Mouse (Mus musculus): ENCODE data around the gene Rab4a.
"Not testable (repeated sequence)": the region's sequence is repeated elsewhere in the genome, so short reads cannot be mapped to it uniquely, and the experiment has no call there.

Rab4a gene

DNA sequence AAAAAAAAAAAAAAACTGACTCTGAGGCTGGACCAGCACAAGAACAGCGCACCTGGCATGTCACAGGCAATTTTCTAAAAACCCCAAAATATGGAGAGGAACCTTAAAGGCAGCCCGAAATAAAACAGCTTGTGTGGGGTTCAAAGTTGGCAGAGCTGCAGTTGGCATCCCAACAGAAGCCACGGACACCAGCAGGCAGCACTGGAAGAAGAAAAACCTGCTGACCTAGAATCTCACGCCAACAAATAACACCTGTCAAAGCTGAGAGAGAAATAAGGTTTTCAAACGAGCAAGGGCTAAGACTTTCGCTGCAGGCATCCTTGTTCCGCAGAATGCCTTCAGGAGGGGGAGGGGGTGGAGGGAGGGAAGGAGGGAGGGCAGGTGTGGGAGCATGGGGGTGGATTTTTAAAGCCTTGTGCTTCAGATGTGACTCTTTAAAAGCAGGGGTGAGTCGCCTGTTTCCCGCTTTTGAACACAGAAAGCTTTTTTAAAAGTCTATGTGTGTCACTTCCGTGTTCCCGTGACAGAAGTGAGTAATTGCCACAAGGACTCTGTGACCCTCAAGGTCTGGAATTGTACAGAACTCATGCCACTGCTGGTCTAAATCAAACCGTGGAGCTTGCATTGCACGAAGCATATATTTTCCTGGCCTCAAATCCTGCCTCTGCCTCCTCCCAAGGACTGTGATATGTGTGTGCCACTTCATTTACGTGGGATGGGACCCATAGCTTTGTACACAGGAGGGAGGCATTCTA lies 17.2 kb upstream of the Rab4a start:
- DNase-seq (ENCODE audit: low spot score), result no peak

DNA sequence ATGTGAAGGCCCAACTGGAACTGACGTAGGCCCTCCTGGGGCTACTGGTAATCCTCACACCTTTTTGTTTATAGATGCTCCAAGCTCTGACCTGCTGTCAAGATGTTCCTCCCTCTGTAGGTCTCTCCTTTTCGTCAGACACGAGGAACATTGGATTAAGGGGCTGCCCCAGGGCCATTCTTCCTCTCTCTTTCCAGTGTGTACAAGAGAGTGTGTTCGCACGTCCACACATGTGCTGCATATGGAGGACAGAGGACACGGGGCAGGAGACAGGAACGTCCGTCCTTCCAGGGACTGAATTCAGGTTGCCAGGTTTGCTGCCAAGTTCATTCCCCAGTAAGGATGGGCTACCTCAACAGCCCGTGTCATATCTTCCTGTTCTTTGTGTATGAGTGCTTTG lies 16.3 kb upstream of the Rab4a start:
- no peak for DNase-seq (ENCODE audit: low spot score)

DNA sequence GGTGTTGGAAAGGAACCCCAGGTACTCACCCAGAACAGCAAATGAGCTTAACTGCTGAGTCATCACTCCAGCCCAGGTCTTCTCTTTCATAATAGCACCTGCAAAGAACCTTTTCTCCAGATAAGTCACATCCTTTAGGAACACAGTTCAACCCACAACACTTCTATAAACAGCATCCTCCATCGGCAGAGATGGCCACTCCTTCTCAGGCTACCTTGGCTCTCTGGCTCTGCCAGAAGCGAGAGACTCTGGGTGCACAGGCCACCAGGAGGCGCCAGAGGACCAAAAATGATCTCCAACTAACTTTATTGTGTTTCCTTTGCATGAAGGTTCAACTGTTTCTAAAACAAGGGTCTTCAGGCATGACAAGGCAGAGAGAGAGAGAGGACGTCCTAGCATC lies 15.8 kb upstream of the Rab4a start:
- DNase-seq (ENCODE audit: low spot score), result peak; percentile 96

DNA sequence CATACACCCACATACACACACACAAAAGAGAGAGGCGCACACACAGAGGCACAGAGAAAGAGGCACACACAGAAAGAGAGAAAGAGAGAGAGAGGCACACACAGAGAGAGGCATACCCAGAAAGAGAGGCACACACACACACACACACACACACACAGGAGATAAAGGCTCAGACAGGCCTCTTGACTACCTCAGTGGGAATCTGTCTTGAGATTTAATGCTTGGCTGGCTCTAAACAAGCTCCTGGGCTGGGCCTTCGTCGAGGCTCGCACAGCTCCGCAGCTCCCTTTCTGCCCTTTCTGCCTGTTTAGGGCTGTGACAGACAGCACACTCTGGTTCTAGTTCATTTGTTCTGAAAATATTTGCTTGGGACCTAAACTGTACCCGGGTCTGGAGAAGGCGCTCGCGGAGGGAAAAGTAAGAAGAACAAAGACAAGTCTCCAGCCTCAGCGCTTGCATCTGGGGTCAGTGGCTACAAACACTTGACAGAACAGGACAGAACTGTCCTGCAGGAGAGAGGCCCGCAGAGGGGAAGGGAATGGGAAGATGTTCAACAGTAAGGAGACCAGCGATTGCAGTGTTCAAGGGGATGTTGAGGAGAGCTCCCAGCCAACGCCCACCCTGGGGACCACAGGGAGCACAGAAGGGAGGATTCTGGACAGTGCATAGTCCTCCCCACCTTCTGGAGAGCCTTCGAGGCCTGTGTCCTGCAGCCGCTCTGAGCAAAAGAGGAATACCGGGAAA lies 14.5 kb upstream of the Rab4a start:
- DNase-seq (ENCODE audit: low spot score), result no peak

DNA sequence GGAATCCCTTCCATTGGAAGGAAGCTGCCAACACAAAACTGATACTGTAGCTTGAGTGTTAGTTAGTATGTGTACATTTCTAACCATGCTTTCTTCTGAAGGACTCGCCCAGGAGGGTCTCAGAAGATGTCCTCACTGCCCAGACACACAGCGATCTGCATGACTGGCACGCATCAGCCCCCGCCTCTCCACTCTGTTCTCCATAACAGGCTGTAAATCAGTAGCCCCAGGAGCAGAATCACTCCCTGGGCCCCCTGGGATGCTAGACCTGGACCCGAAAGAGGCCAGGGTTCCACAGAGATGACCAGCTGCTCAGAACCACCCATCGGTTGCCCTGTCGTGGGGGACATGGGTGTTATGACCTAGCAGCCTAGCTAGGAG lies 13.9 kb upstream of the Rab4a start:
- DNase-seq (ENCODE audit: low spot score), result no peak

DNA sequence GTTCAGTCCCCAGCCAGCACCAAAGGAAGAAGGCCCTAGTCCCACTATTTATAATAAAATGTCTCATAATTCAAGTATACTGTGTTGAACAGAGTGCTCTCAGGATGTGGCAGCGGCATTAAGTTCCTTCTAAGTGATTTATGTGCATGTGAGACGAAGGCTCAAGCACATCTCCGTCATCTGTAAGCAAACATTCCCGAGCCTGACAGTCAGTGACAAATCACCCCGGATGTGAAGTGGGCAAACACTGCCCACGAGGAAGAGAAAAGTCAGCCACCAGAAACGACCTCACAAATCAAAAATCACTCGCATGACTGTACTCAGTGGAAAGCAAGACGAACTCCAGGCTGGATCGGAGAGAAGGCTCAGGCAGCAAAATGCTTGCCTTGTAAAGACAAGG lies 11.9 kb upstream of the Rab4a start:
- no peak for DNase-seq (ENCODE audit: low spot score)

DNA sequence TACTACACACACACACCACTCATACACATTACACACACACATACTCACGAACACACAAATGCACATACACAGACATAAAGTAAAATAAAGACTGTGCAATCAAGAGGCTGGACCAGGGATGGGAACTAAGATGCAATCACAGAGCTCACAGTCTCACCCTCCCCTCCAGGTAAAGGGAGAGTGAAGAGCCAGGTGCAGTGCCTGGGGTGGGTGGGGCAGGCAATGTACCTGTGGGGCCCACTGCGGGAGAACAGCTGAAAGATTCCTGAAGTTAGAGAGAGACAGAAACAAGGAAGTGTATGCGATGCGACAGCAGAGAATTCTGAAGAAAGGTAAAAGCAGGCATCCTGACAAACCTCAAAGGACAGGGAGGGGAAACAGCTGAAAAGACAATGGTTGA lies 11.0 kb upstream of the Rab4a start:
- no peak for DNase-seq (ENCODE audit: low spot score)

DNA sequence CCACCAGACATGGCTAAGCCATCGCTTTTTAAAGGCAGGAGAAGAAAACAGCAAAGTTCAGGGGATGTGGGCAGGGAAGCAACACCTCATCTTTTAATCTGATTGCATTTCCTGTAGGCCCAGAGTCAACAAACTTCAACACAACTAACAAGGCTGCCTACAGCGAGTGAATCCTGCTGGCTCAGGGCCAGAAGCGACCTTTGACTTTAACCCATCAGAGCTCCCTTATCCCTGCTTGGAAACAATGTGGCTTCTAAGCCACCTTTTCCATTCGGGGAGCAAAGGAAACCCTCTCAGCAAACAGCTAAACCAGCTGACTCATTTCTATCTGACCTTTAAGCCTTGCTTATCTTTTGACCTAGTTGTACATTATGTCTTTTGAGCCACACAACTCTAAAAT lies 9.0 kb upstream of the Rab4a start:
- DNase-seq (ENCODE audit: low spot score), result peak; percentile 76

DNA sequence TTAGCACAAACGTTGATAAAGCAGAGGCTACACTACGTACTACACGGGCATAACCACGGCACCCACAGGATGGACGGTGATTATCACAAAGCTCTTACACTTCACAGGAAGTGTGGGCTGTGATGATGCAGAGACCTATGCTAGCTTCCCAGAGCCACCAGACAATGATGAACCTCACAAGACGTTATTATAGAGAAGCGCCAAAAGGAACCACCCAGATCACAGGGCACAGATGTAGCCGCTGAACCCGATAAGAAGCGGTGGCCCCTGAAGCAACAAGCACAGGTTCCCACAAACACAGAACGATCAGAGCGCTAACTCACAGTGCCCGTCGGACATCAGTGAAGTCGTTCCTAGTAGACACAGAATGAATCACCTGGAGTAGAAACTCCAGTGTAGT lies 7.9 kb upstream of the Rab4a start:
- DNase-seq (ENCODE audit: low spot score), result no peak

DNA sequence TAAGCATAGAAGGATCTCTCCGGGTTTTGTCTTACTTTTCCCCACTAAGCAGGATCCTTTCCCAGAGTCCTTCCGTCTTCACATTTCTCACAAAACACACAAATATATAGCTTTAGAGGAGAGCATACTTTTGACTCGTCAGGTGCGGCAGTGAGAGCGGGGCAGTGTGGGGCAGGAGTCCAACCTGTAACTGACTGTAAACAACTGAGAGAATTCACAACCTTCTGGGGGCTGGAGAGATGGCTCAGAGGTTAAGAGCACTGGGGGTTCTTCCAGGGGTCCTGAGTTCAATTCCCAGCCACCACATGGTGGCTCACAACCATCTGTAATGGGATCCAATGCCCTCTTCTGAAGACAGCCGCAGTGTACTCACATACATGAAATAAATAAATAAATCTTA lies 6.4 kb upstream of the Rab4a start:
- no peak for DNase-seq (ENCODE audit: low spot score)

DNA sequence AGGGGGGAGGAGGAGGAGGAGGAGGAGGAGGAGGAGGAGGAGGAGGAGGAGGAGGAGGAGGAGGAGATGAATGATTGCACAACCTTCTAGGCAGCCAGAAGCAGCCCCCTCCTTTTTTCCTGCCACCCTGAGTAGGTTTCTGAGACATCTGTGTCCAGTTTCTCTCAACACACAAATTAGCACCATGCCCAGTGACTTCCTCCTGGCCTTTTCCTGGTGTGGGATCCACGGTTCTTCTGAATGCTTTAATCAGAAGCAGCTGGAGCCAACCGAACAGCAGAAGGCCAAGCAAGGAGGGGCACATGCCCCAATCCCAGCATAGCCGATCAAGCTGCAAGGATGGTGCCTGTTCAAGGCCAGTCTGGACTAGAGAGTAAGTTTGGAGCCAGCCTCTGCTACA lies 5.9 kb upstream of the Rab4a start:
- DNase-seq (ENCODE audit: low spot score), result no peak

DNA sequence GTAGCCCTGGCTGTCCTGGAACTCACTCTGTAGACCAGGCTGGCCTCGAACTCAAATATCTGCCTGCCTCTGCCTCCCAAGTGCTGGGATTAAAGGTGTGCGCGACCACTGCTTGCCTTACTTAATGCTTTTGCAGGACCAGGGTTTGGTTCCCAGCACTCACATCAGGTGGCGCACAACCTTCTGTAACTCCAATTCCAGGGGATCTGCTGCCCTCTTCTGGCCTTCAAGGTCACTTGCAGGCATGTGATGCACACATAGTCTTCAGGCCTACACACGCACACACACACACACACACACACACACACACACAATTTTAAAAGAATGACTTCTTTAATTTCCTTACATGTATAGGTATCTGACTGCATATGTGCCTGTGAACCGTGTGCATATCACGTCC lies 4.9 kb upstream of the Rab4a start:
- DNase-seq (ENCODE audit: low spot score), result no peak

DNA sequence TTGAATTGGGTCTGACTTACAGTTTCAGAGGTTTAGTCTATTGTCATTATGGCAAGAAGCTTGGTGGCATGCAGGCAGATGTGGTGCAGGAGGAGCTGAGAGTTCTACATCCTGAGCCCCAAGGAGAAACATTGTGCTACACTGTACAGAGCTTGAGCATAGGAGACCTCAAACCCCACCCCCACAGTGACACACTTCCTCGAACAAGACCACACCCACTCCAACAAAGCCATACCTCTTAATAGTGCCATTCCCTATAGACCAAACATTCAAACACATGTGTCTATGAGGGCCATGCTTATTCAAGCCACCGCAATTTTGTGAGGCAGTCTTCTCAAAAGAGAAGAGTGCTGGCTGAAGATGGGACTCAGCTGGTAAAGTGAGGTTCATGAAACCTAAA lies 4.2 kb upstream of the Rab4a start:
- no peak for DNase-seq (ENCODE audit: low spot score)

DNA sequence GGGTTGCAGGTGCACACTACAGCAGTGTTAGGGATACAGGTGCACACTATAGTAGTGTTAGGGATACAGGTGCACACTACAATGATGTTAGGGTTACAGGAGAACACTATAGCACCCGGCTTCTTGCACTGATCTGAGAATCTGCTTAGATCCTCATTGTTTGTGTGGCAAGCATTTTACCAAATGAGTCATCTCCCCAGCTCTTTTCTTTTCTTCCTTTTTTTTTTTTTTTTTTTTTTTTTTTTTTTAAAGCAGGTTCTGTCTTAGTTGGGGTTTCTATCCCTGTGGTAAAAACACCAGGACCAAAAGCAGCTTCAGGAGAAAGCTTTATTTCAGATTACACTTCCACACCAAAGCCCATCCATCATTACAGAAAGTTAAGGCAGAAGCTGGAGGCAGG lies 2.1 kb upstream of the Rab4a start:
- DNase-seq (ENCODE audit: low spot score), result no peak

DNA sequence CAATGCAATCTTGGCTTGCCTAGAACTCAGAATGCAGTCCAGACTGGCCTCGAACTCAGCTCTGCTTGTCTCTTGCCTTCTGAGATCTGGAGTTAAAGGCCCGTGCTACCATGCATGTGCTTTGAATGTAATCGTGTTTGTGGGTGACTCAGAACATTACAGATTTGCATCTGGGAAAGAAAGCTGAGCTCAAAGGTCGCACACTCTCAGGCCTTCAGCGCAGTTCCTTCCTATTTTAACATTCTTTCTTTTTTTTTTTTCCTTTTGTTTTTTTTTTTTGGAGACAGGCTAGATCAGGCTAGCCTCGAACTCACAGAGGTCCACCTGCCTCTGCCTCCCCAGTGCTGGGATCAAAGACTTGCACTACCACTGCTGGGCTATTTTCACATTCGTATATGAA lies 1.2 kb upstream of the Rab4a start:
- no peak for DNase-seq (ENCODE audit: low spot score)

DNA sequence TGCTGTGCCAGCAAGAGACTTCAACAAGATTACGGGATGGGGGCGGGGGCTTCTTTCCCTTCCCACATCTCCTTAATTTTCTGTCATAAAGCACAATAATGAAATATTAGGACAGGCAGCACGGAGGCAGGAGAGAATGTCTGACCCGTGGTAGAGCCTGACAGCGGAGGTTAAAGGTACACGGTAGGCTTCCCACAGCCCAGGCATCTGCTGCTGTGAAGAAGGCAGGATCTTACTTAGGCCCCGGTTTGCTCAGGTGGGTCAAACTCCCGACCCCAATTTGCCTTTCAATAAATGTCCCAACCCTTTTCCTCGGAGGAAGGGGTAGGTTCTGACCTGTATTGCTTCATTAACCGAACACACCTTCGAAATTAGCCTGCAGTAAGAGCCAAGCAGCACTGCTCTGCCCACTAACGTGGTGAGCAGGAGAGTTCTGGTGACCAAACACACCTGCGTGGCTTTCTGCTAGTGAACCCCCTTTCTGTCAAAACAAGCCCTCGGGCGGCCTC lies 522 bp upstream of the Rab4a start:
- DNase-seq (ENCODE audit: low spot score), result no peak

DNA sequence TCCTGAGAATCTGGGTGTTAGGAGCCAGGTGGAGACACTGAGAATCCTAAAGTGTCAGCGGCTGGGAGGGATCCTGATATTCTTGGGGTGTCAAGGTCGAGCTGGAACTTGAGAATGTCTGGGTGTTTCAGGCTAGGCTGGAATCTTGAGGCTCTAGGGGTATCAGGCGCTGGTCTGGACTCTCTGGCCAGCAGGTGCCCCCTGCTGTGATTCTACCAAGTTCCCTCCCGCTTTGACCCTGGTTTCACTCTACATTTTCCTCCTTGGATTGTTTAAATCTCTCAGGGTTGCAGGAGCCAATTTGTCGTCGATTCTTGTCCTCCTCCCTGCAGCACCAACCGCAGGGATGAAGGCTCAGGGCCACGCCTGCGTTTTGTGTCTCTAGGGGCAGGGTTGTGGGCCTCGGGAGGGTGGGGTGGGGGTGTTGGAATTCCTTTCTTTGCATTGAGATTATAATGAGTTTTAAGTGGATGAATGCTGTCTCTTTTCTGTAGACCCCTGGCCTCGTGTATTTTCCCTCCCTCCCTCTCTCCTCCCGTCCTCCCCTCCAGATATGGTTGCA lies 670 bp downstream of the Rab4a start:
- DNase-seq (ENCODE audit: low spot score), result no peak

DNA sequence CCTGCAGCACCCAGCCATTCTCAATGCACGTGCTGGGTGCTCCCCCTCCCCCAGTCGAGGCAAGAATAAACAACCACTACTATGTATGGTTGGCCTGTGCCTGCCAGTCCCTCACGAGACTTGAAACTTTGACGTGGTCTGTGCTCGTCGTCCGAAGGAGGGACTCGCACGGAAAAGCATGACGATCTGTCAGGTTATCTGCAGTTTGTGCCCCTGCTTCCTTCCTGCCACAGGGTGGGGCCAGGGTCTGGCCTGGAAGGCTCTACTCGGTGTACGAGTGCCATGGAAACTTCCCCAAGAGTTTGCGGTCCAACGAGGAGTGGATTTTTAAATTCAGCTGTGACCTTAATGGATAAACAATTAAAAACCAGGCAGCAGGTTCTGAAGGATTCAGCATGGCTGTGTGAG lies 1.2 kb downstream of the Rab4a start:
- DNase-seq (ENCODE audit: low spot score), result peak; percentile 57

DNA sequence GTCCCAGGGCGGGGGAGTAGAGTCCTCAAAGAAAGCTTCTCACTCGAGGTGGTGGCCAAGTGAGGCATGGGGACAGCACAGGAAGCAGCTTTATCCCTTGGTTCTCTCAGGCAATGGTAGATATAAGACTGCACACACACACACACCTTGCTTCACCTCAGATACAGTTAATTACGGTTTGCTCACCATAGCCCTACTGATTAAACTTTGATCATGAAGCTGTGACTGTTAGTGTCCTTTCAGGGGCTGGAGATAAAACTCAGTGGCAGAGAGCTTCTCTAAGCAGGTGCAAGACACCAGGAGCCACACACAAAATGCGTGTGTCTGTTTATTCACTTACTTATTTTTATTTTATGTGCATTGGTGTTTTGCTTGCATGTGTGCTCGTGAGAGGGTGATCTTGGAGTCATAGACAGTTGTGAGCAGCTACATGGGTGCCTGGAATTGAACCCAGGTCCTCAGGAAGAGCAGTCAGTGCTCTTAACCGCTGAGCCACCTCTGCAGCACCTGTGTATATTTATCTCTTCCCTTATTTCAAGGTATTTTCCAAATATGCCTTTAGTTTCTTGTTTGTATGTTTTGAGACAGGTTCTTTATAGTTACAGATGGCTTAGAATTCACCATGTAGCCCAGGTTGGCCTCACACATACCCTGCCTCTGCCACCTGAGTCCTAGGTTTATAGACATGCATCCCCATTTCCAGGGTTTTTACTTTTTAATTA lies 2.2 kb downstream of the Rab4a start:
- DNase-seq (ENCODE audit: low spot score), result no peak

DNA sequence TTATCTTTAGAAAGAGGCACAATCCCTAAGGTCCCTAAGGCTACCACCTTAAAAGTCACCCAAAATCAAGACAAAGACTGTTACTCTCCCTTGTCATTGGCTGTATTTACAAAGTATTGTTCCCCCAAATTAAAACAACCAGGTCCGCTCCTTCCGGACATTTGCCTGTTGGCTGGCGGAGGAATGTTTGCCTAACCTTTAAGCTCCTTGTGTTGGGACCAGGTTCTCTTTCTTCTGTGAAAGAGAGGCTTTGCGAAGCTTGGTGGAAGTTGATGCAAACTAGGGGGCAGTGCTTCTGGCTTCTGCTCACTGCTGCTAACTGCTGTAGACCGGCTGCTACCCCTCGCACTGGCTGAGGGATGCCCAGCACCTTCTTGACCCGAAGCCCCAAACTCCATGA lies 2.9 kb downstream of the Rab4a start:
- DNase-seq (ENCODE audit: low spot score), result no peak

DNA sequence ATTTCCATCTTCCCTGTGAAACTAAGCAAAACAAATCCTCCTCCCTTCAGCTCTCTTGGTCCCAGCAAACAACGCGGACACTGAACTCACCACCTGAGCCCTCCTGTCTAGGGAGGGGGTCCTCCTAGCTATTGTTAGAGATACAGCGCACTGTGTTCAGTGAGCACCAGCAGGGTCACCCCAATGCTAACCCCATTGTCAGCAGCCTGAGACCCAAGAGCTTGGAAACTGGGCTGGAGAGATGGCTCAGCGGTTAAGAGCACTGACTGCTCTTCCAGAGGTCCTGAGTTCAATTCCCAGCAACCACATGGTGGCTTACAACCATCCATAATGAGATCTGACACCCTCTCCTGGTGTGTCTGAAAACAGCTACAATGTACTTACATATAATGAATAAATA lies 3.6 kb downstream of the Rab4a start:
- not testable (repeated sequence) for DNase-seq (ENCODE audit: low spot score)

DNA sequence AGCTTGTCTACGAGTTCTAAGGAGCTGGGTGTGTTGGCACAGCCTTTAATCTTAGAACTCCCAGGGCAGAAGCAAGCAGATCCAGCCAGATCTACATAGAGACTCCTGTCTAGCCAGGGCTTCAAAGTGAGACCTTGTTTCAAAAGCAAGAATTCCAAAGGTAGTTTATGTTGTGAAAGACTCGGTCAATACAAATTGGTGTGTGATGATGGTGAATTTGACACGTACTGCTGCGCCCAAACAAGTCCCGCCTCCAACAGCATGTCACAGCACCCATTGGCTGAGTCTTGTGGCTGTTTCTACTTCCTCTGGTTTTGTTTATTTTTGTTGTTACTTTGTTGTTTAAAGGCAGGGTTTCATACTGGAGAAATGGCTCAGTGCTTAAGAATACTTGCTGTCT lies 6.4 kb downstream of the Rab4a start:
- DNase-seq (ENCODE audit: low spot score), result no peak
